Mouse (Mus musculus) erythroblast, embryonic 14.5 days (primary cell): ENCODE results near the gene Mycbp2.

ENCODE experiments used
- GATA1 ChIP-seq: IDR thresholded peaks from 2 replicates; pipeline ENCODE4 v1.6.1; 2012; ENCODE audit warnings: low read length, inconsistent platforms, mixed read lengths
- TAL1 ChIP-seq: IDR thresholded peaks from 3 replicates; pipeline ENCODE4 v1.6.1; 2012; ENCODE audit warnings: low read length, inconsistent platforms, mixed read lengths

- TF ChIP-seq TAL1 (no peak), GATA1 (no peak)
These were observed 196.5 kb downstream of the Mycbp2 start for GRCm38 (mm10) chr14:103150139-103150538.
